Mouse (Mus musculus) kidney, adult 8-10 months (tissue): ENCODE measurements around the gene Psapl1.
"Not testable (repeated sequence)": the region's sequence is repeated elsewhere in the genome, so short reads cannot be mapped to it uniquely, and the experiment has no call there.

Experiments used
- DNase-seq, 2 experiments: peaks; one replicate each; pipeline ENCODE4 v3.0.0; 2022

Gene Psapl1

DNA sequence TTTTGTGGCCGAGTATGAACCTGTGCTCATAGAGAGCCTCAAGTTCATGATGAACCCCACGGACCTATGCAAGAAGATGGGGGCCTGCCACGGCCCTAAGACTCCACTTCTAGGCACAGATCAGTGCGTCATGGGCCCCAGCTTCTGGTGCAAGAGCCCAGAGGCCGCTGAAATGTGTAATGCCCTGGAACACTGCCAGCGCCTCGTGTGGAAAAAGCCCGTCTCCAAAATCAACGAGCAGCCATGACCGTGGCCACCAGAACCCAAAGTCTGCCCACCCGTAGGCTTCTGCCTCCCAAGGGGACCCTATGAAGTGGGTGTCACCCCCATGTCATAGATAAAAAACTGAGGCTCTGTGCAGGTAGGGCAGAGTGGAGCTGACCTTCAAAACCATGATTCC, 1.6 kb downstream of the Psapl1 start:
- DNase-seq: no peak

DNA sequence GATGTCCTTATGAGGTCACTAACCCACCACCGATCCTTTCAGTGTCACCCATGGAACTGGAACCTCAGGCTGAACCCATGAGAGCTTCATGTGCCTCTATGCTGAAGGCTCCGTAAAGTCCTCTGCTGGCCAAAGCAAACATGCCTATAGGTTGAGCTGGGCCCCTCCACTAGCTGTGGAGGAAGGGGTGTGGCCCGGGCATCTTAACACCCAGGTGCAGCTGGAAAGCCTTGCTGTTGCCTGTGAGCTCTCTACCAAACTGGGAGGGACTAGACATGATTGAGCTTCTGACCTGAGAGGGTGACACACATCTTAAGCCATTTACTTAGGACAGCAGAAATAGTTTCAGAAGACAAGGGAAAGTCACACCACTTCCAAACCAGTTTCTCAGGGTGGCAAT, 5.0 kb downstream of the Psapl1 start:
- no peak for DNase-seq

DNA sequence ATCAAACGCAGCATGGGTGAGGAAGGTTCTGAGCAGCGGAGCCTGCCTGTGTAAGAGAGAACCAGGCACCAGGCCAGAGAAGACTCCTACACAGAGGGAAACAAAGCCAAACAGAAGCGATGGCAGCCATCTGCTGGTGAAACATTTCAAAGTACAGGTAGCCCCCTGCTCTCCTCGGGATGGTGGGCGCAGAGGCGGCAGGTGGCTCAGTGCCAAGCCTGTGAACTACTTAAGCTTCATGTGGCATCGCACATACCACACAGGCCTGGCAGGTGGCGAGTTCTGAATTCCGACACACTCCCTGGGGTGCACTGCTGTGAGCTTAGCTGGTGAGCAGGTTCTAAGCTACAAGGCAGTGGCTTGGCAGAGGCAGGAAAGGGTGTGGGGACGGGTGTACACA, 9.5 kb downstream of the Psapl1 start:
- no peak for DNase-seq

DNA sequence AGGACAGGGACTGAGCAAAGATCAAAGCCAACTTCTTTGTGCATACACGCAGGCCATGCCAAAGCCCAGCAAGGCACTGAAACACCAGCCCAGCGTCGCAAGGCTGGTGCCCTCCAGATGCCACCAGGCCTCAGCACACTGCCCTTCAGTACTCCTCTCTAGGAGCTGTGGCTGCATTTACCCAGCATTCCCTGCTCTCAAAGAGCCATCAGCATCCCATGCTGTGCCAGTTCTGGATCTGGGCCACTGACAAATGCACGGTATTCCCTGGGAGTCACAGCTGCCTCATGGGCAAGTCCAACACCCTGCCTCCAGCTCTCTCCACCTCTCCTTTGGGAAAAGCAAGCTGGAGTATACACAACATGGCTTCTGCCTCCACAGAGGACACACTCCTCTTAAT, 16.3 kb downstream of the Psapl1 start:
- DNase-seq: no peak

DNA sequence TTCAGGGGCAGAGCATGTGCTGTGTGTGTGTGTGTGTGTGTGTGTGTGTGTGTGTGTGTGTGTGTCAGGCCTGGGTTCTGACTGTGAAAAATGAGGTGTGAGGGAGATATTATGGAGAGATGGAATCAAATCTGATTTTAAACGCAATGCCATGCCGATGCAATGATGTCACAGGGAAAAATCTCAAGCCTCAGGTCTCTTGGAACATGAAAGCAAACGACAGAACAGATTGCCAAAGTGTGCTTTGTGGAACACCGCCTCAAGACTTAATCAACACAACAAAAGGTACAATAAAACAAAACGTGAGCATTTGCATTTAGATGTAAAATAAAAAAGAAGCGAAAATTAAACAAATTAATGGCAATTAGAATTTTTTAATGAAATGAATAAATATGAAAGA, 16.8 kb downstream of the Psapl1 start:
- no peak for DNase-seq

DNA sequence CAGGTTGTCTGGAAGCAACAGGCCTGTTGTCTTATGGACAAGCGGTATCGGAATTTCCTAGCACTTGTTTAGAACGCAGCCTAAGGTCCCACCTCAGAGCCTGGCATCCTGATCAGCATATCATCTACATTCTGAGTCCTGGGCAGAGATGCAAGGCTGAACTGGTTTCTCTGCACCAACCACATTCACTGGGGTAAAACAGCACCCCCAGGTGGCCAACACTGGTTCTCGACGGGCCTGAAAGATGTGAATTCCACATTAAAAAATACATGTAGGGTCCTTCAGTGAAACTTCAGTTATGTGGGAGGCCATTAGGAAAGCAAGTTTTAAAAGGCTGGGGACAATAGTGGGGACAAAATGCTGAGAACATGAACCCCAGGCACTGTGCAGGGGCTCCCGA, 20.0 kb downstream of the Psapl1 start:
- peak in 1 of 2 experiments; percentile 50 for DNase-seq

DNA sequence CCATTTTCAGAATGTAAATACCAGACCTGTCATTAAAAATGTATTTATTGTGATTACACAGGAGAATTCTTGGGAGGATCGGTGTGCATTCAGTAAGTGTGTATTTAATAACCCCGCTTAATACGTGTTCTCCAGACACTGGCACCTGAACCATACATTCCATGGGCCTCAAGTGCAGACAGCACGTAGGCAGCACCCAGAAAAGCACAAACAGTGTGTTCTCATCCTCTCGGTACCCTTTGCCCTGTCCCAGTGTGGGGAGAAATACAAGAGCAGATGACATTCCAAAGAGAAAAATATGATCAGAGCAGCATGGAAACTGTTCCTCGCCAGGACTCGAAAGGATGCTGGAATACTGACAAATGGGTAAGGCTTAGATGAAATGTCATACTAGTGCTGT, 22.0 kb downstream of the Psapl1 start:
- no peak for DNase-seq

DNA sequence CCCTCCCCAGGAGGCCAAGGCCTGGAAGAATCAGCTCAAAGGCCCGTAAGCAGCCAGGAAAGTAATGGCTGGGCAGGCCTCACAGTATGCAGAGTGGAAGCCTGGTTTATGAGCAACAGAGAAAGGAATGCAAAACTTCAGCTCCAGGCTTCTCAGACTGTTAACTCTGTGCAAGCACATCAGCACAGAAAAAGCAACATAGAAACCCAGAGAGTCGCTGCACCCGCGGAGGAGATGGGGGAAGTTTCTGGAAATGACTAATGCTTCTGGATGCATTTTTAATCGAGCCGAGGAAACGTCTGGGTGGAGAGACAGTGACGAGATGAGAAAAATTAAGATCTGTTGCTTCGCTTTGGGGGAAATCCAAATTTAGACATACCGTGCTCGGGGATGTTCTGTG, 22.5 kb downstream of the Psapl1 start:
- peak in 1 of 2 experiments; percentile 6 for DNase-seq

DNA sequence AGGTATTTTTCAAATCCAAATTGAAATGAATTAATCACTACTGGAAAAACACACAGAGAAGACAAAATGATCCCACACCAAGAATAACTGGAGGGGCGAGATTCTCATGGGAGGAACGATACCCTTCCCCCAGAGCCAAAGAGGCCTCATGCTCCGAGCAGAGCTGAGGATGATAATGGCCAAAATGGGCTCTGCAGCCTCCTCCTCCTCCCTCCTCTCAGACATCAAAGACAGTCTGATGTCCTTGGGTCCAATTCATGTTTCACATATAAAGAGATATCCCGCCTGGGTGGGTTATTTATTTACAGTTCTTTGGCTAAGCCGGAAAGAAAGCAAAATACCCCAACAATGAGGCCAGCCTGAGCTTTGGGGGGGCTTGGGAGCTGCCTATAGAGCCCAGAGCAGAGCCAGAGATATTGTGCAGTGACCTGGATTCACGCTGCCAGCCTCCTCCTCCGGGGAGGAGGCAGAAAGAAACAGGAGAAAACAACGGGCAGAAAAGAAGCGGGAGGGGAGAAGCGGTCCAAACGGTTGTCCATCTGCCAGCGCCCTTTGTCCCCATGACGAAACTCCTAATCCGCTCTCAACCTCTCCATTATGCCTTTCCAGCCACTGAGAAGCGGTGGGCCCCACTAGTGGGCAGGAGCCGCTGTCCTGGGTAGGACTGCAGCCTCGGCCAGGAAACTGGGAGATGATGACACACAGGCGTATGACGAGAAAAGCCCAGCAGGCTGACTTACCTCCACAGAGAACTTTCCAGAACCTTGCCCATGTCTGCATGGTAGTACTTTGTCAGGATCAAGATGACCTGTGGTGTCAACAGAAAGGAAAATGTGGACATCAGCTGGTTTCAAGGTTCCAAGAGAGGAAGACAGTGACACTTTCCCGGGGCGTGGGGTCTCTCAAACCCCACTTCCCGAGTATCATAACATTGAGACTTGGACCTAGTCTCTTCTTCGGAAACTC, 24.9 kb downstream of the Psapl1 start:
- DNase-seq: peak in 1 of 2 experiments; percentile 8

DNA sequence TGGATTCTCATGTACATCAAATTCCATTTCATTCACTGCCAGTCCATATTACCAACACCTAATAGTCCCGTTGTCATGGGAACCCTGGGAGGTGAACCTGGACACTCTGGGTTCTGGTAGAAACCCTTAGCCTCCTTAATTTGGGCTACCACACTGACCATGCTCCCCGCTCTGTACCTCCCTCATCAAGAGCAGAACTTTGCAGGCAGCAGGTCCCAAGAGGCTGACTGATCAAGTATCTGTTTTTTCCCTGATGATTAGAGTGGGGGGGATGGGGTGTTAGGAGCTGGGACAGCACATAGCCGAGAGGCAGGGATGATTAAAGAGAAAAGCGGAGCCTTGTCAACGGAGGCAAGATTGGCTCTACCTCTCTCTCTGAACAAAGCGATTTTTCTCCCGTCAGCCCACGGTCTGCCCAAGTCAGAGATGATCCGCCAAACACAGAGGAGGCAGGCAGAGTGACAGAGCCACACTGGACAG, 26.5 kb downstream of the Psapl1 start:
- no peak for DNase-seq

DNA sequence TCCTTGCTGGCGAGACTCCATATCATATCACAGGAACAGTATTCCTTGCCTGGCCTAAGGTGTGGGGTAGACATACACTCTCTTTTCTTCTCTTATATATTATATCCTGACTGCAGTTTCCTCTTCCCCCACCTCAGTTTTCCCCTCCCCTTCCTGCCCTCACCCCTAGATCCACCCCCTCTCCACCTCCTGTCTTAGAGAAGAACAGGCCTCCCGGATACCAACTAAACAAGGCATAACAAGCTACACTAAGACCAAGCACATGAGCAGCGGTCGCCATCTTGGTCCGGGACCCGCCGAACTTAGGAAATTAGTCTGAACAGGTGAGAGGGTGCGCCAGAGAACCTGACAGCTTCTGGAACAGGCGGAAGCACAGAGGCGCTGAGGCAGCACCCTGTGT, 33.7 kb downstream of the Psapl1 start:
- DNase-seq: not testable (repeated sequence)

DNA sequence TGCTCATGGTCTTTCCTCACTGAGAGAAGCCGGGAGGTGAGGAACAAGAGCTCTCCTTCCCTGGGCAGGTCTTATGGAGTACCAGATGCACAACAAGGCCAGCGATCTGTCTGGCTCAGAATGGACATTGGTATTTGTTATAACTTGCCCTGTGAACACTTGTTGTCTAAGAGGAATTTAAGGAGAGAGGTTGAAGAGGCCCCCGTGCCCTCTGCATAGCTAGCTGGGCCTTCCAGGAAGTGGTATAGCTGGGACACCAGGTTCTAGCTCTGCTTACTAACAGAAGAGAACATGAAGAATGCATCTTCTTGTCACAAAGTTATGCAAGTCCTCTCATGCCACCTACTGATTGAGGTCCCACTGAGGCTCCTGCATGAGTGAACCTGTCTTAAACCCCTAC, 44.2 kb downstream of the Psapl1 start:
- no peak for DNase-seq

DNA sequence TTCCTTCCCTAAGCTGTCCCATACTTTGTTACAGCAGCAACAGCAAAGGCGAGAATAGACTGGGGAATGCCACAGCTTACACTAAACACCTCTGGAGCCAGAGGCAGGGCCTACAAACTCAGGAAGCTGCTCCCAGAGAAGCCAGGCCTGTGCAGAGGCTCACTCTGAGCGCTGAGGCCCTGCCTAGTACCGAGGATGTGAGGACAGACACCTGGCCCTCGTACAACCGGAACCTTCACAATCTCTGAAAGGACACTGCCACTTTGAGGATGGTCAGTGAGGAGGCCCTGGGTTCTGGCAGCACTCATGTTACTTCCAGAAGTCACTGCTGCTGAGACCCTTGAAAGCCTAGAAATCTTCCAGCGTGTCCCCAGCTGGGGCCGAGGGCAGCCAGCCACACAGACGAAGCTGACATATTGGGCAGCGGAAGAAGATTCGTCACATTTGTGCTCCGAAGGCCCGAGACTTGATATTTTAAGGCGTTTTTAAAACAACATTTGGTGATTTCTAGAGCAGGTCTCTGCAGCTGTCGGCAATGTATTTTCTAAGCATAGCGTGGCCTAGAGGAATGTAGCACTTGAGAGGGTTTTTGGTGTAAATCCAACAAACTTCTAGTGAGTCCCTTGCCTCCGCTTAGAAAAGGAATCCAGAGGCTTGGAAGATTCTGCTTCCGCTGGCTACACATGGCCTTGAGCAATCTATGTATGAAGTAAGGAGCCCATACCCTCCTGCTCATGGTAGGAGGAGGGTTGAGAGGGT, 49.1 kb downstream of the Psapl1 start:
- no peak for DNase-seq

DNA sequence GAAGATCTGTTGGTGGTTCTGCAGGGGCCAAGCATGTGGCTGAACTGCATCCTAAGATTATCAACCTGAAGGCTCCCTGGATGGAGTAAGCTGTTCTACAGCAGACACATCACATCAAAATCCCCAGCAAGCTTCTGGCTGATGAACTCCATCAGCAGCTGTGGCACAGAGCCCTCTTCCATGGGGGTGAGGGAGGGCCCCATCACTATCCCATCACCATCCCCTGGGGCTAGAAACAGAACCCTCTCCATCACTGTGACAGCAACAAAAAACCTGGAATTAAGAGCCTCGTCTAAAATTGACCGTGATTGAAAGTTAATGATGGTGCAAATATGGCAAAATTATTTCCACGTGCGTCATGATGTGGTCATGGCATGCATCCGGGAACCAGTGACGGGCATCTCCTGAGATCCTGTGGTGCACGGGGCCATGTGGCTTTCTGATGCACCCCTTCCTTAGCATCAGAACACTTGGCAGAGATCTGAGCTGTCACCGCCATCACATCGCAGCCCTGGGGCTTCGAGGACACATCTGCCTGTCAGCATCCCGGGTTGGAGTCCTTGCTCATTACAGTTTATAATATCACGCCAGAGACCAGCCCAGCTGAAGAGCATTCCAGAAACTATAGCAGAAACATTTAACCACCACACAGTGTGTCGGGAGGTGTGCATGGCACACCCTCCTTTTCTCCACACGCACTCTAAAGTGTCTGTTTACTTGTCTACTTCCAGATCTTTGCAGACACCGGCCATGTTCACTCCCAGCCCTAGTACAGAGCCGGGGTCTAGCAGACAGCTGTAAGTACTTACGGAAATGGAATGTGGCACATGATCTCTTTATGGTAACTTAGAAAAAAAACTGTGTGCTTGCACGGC, 51.1 kb downstream of the Psapl1 start:
- DNase-seq: no peak
